Mouse (Mus musculus) thymus, adult 2 months (tissue): Measurements from ENCODE around the gene Taar9.

Source experiments
- CTCF ChIP-seq: fragments of 200-500 bp; IDR thresholded peaks from 2 replicates; pipeline ENCODE4 v1.5.1; 2012; ENCODE audit warnings: mild to moderate bottlenecking, control low read depth, low read length, moderate library complexity, borderline replicate concordance; ENCODE audit not compliant: control insufficient read depth, poor library complexity, insufficient read depth; ENCODE audit errors: extremely low read depth
- POLR2A ChIP-seq: fragments of 200-500 bp; IDR thresholded peaks from 2 replicates; pipeline ENCODE4 v1.6.1; 2012; ENCODE audit warnings: mild to moderate bottlenecking, low read length, control low read depth, moderate library complexity; ENCODE audit not compliant: control insufficient read depth, poor library complexity, insufficient read depth; ENCODE audit errors: extremely low read depth

GRCm38 (mm10) chr10:24131451-24132262, 22.3 kb upstream of the Taar9 start:
- TF ChIP-seq POLR2A (no peak), CTCF (no peak)
